Mouse (Mus musculus) neural tube, embryonic 14.5 days (tissue): ENCODE data around the gene Iqcd. TPM values are rescaled to one million over a fixed set of nuclear protein-coding genes. Genes with fewer than 3 reads are reported as not detected.

Source experiments
- ATAC-seq: fragments of 200-750 bp; cut with Nextera tagmentation; 2 replicates; pipeline ENCODE4 v1.8.0; 2017; ENCODE audit warnings: low read depth, mild to moderate bottlenecking, moderate TSS enrichment, moderate library complexity
- H3K27ac ChIP-seq: fragments of 300-500 bp; sonication (generic); 2 replicates; pipeline ENCODE4 v1.5.1; 2014; ENCODE audit warnings: low read depth, mild to moderate bottlenecking, control low read depth, low read length, moderate library complexity, mixed read lengths
- H3K27me3 ChIP-seq: fragments of 300-500 bp; sonication (generic); 2 replicates; pipeline ENCODE4 v1.6.1; 2014; ENCODE audit warnings: low read length; ENCODE audit not compliant: control insufficient read depth, insufficient read depth
- H3K36me3 ChIP-seq: fragments of 300-500 bp; sonication (generic); 2 replicates; pipeline ENCODE4 v1.6.1; 2014; ENCODE audit warnings: low read length, mixed read lengths; ENCODE audit not compliant: control insufficient read depth, insufficient read depth
- H3K4me1 ChIP-seq: fragments of 300-500 bp; sonication (generic); 2 replicates; pipeline ENCODE4 v1.6.1; 2014; ENCODE audit warnings: low read length; ENCODE audit not compliant: control insufficient read depth, insufficient read depth
- H3K4me2 ChIP-seq: fragments of 300-500 bp; sonication (generic); 2 replicates; pipeline ENCODE4 v1.6.1; 2014; ENCODE audit warnings: mild to moderate bottlenecking, low read depth, low read length, control low read depth
- H3K4me3 ChIP-seq: fragments of 300-500 bp; sonication (generic); 2 replicates; pipeline ENCODE4 v1.5.1; 2014; ENCODE audit warnings: low read depth, low read length, control low read depth, mixed read lengths
- H3K9ac ChIP-seq: fragments of 300-500 bp; sonication (generic); replicated peaks from 2 replicates; pipeline ENCODE4 v1.6.1; 2014; ENCODE audit warnings: low read depth, mild to moderate bottlenecking, control low read depth, low read length, mixed read lengths
- H3K9me3 ChIP-seq: fragments of 300-500 bp; sonication (generic); 2 replicates; pipeline ENCODE4 v1.6.1; 2016; ENCODE audit warnings: low read length; ENCODE audit not compliant: control insufficient read depth
- WGBS: fragments of 180-500 bp; shearing (Covaris S2); extraction: QIAGEN DNeasy Blood & Tissue Kit; methylation state at CpG from one replicate; pipeline ENCODE4 v1.1.7; 2014; 5-methylcytosine and 5-hydroxymethylcytosine counted together
- polyA plus RNA-seq: library from polyadenylated mRNA; unstranded; fragments of >200 nt; fragmentation: Nextera tagmentation; extraction: Ambion mirVana; gene quantifications from 2 replicates; pipeline ENCODE4 v1.2.1, GENCODE M21; 2014

The Iqcd gene
- polyA plus RNA-seq, 1 experiment from 2014 or later, result 1.3 TPM

GRCm38 (mm10) chr5:120605241-120605661 lies 16.4 kb downstream of the Iqcd start:
- H3K27ac ChIP-seq, result peak overlapping the region; percentile 64
- H3K27me3 ChIP-seq, result no peaks in the 10 kb centered on the region
- peaks cover 7% of the 10 kb centered on the region; the same call in 1 of the 2 replicates for H3K4me1 ChIP-seq
- 4% methylated on average over 10 of the region's 10 CpGs for WGBS
- no peaks in the 10 kb centered on the region for H3K9me3 ChIP-seq
- H3K36me3 ChIP-seq, result no peaks in the 10 kb centered on the region
- H3K9ac ChIP-seq, result peak overlapping the region; percentile 39; the same call in 1 of the 2 replicates
- ATAC-seq, result peak; percentile 44
- H3K4me3 ChIP-seq, result peak overlapping the region; percentile 26
- peak overlapping the region; percentile 58 for H3K4me2 ChIP-seq

GRCm38 (mm10) chr5:120605688-120606087 lies 16.9 kb downstream of the Iqcd start:
- peak; percentile 77 for ATAC-seq
- no peaks in the 10 kb centered on the region for H3K27me3 ChIP-seq
- peaks cover 8% of the 10 kb centered on the region for H3K4me1 ChIP-seq
- no peaks in the 10 kb centered on the region for H3K9me3 ChIP-seq
- H3K36me3 ChIP-seq, result no peaks in the 10 kb centered on the region
- H3K4me3 ChIP-seq, result peak overlapping the region; percentile 26; the same call in 1 of the 2 replicates
- H3K27ac ChIP-seq, result no peak overlapping the region
- 0 out of 2 replicates have a peak overlapping the region, but pooled peaks have one; percentile 39 for H3K9ac ChIP-seq
- WGBS, result 1% methylated on average over 8 of the region's 8 CpGs
- peak overlapping the region; percentile 58 for H3K4me2 ChIP-seq

GRCm38 (mm10) chr5:120606590-120607200 lies 17.9 kb downstream of the Iqcd start:
- Histone ChIP-seq H3K27ac (no peak overlapping the region), H3K9ac (no peak overlapping the region), H3K27me3 (no peaks in the 10 kb centered on the region), H3K9me3 (no peaks in the 10 kb centered on the region), H3K4me1 (peaks cover 18% of the 10 kb centered on the region), H3K4me2 (no peak overlapping the region), H3K36me3 (no peaks in the 10 kb centered on the region), H3K4me3 (no peak overlapping the region)
- WGBS, result 69% methylated on average over 25 of the region's 25 CpGs
- no peak for ATAC-seq

- no peak overlapping the region for H3K4me3 ChIP-seq
- no peak overlapping the region for H3K4me2 ChIP-seq
- ATAC-seq, result no peak
- no peaks in the 10 kb centered on the region for H3K27me3 ChIP-seq
- no peaks in the 10 kb centered on the region for H3K36me3 ChIP-seq
- peaks cover 19% of the 10 kb centered on the region for H3K4me1 ChIP-seq
- H3K9me3 ChIP-seq, result no peaks in the 10 kb centered on the region
- H3K27ac ChIP-seq, result no peak overlapping the region
- H3K9ac ChIP-seq, result no peak overlapping the region
- WGBS, result 72% methylated on average over 3 of the region's 3 CpGs
Measured at GRCm38 (mm10) chr5:120607335-120607734, 18.5 kb downstream of the Iqcd start.

- no peaks in the 10 kb centered on the region for H3K27me3 ChIP-seq
- H3K9ac ChIP-seq, result no peak overlapping the region
- no peaks in the 10 kb centered on the region for H3K9me3 ChIP-seq
- no peaks in the 10 kb centered on the region for H3K36me3 ChIP-seq
- no peak for ATAC-seq
- no peak overlapping the region; the same call in 1 of the 2 replicates for H3K4me2 ChIP-seq
- no peak overlapping the region for H3K27ac ChIP-seq
- peaks cover 27% of the 10 kb centered on the region for H3K4me1 ChIP-seq
- 79% methylated on average over 16 of the region's 16 CpGs for WGBS
- H3K4me3 ChIP-seq, result no peak overlapping the region
Measured at GRCm38 (mm10) chr5:120609246-120609775, 20.5 kb downstream of the Iqcd start.

- peak overlapping the region; percentile 57; the same call in 1 of the 2 replicates for H3K9ac ChIP-seq
- H3K36me3 ChIP-seq, result no peaks in the 10 kb centered on the region
- no peak overlapping the region for H3K27ac ChIP-seq
- ATAC-seq, result no peak
- peak overlapping the region; percentile 85; the same call in 1 of the 2 replicates for H3K4me2 ChIP-seq
- H3K4me1 ChIP-seq, result peaks cover 22% of the 10 kb centered on the region
- H3K27me3 ChIP-seq, result no peaks in the 10 kb centered on the region
- 95% methylated on average over 5 of the region's 5 CpGs for WGBS
- H3K9me3 ChIP-seq, result no peaks in the 10 kb centered on the region
- H3K4me3 ChIP-seq, result peak overlapping the region; percentile 60
Measured at GRCm38 (mm10) chr5:120610906-120611305, 22.1 kb downstream of the Iqcd start.

- Histone ChIP-seq H3K9me3 (no peaks in the 10 kb centered on the region), H3K4me3 (peak overlapping the region; percentile 60), H3K36me3 (no peaks in the 10 kb centered on the region), H3K4me1 (peaks cover 22% of the 10 kb centered on the region), H3K27me3 (no peaks in the 10 kb centered on the region), H3K9ac (peak overlapping the region; percentile 57), H3K4me2 (peak overlapping the region; percentile 85), H3K27ac (no peak overlapping the region)
- WGBS, result 48% methylated on average over 8 of the region's 8 CpGs
- ATAC-seq, result no peak
Measured at GRCm38 (mm10) chr5:120611416-120611815, 22.6 kb downstream of the Iqcd start.

GRCm38 (mm10) chr5:120612442-120612821 lies 23.6 kb downstream of the Iqcd start, which contains the start of the genes Rita1 and Ddx54:
Gene Rita1 (minus strand): TSS chr5:120612589.
Gene Ddx54 (plus strand): TSS chr5:120612739.
- H3K27ac ChIP-seq, result peak within 1 kb of the TSS; percentile 88
- H3K27me3 ChIP-seq, result no peaks in the 10 kb centered on the region
- under 1% methylated on average over 22 of the region's 22 CpGs for WGBS
- peak within 1 kb of the TSS; percentile 58 for H3K9ac ChIP-seq
- H3K4me1 ChIP-seq, result peaks cover 22% of the 10 kb centered on the region
- H3K4me3 ChIP-seq, result peak within 1 kb of the TSS; percentile 60
- peak within 1 kb of the TSS; percentile 85 for H3K4me2 ChIP-seq
- ATAC-seq, result peak; percentile 87
- peaks cover 6% of the 10 kb centered on the region; the same call in 1 of the 2 replicates for H3K36me3 ChIP-seq
- H3K9me3 ChIP-seq, result no peaks in the 10 kb centered on the region
